Mouse (Mus musculus): ENCODE measurements around the gene Nol4l. TPM values are rescaled to one million over a fixed set of nuclear protein-coding genes. Genes with fewer than 3 reads are reported as not detected.
"Not testable (repeated sequence)": the region's sequence is repeated elsewhere in the genome, so short reads cannot be mapped to it uniquely, and the experiment has no call there.

The Nol4l gene
- polyA plus RNA-seq, 1 experiment from 2014 or later = 26.7 TPM

DNA sequence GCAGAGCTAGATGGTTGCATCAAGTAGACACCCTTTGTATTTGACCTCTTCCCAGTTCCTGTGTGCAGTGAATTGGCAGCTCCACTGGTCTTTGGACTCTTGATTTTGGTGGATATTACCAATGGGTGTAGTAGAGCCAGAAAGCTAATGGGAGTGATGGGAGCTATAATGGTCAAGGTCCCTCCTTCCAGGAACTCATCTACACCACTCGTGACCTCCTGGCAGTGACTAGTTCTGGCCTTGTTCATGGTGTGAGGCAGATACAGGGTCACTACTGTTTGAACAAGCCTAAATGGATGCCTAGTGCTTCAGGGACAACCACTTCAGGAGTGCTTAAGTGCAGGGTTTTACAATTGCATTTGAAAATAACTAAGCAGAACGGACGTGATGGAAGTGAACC lies 125.7 kb downstream of the Nol4l start:
- Histone ChIP-seq H3K4me3 (ENCODE audit: low read depth, low read length) (no peak overlapping the region), H3K9ac (ENCODE audit: low read depth, low read length) (no peak overlapping the region), H3K4me1 (replicated peaks; ENCODE audit: control insufficient read depth, insufficient read depth, low read length) (no peaks in the 10 kb centered on the region), H3K36me3 (ENCODE audit: control insufficient read depth, insufficient read depth, low read length) (peaks cover 9% of the 10 kb centered on the region; the same call in 1 of the 2 replicates), H3K27me3 (ENCODE audit: control insufficient read depth, insufficient read depth, low read length) (no peaks in the 10 kb centered on the region), H3K4me2 (replicated peaks; ENCODE audit: low read depth, low read length) (no peak overlapping the region), H3K9me3 (ENCODE audit: control insufficient read depth, low read length) (no peaks in the 10 kb centered on the region), H3K27ac (ENCODE audit: low read depth, low read length) (no peak overlapping the region)
- ATAC-seq (ENCODE audit: low FRiP score) = no peak
- WGBS = 93% methylated on average over 3 of the region's 3 CpGs
- DNase-seq (ENCODE audit: low spot score) = no peak

DNA sequence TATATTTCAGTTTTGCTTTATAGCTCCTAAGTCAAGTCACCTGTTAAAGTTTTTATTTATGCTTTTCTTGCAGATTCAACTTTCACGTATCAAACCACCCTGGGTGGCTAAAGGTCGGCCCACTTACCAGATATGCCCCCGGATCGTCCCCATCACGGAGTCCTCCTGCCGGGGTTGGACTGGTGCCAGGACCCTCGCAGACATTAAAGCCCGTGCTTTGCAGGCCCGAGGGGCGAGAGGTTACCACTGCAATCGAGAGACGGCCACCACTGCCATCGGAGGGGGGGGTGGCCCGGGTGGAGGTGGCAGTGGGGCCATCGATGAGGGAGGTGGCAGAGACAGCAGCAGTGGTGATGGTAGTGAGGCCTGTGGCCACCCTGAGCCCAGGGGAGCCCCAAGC lies 130.6 kb downstream of the Nol4l start:
- WGBS = 95% methylated on average over 15 of the region's 15 CpGs
- H3K4me3 ChIP-seq (ENCODE audit: low read depth, low read length) = no peak overlapping the region
- no peaks in the 10 kb centered on the region for H3K9me3 ChIP-seq (ENCODE audit: control insufficient read depth, low read length)
- H3K4me1 ChIP-seq (replicated peaks; ENCODE audit: control insufficient read depth, insufficient read depth, low read length) = no peaks in the 10 kb centered on the region
- no peaks in the 10 kb centered on the region for H3K27me3 ChIP-seq (ENCODE audit: control insufficient read depth, insufficient read depth, low read length)
- H3K9ac ChIP-seq (ENCODE audit: low read depth, low read length) = no peak overlapping the region
- ATAC-seq (ENCODE audit: low FRiP score) (no peak), DNase-seq (ENCODE audit: low spot score) (no peak)
- peaks cover 27% of the 10 kb centered on the region for H3K36me3 ChIP-seq (ENCODE audit: control insufficient read depth, insufficient read depth, low read length)
- no peak overlapping the region for H3K4me2 ChIP-seq (replicated peaks; ENCODE audit: low read depth, low read length)
- no peak overlapping the region for H3K27ac ChIP-seq (ENCODE audit: low read depth, low read length)

DNA sequence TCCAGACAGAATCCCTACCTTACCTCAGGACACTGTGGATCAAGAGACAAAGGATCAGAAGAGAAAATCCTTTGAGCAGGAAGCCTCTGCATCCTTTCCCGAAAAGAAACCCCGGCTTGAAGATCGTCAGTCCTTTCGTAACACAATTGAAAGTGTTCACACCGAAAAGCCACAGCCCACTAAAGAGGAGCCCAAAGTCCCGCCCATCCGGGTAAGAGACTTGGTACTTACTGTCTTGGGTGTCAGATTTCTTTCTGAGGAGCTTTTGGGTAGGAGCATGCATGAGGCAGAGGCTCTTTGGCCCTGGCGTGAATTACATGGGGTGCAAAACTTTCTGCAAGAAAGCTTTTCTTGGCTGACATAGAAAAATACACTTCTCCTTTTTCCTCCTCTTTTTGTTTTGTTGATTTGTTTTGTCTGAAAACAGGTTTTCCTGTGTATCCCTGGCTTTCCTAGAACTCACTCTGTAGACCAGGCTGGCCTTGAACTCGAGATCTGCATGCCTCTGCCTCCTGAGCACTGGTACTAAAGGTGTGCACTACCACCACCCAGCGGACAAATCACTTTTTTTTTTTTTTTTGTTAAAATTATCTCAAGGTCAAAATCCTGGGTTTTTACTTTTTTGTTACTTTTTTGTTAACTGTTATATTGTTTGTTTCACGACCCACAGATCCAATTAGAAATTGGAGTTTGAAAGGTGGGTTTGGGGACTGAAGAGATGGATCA lies 131.8 kb downstream of the Nol4l start:
- H3K4me3 ChIP-seq (ENCODE audit: low read depth, low read length) = no peak overlapping the region
- no peak overlapping the region for H3K4me2 ChIP-seq (replicated peaks; ENCODE audit: low read depth, low read length)
- no peak overlapping the region for H3K9ac ChIP-seq (ENCODE audit: low read depth, low read length)
- H3K9me3 ChIP-seq (ENCODE audit: control insufficient read depth, low read length) = no peaks in the 10 kb centered on the region
- H3K36me3 ChIP-seq (ENCODE audit: control insufficient read depth, insufficient read depth, low read length) = peaks cover 38% of the 10 kb centered on the region
- 94% methylated on average over 11 of the region's 11 CpGs for WGBS
- no peaks in the 10 kb centered on the region for H3K27me3 ChIP-seq (ENCODE audit: control insufficient read depth, insufficient read depth, low read length)
- H3K4me1 ChIP-seq (replicated peaks; ENCODE audit: control insufficient read depth, insufficient read depth, low read length) = no peaks in the 10 kb centered on the region
- ATAC-seq (ENCODE audit: low FRiP score) (no peak), DNase-seq (ENCODE audit: low spot score) (no peak)
- H3K27ac ChIP-seq (ENCODE audit: low read depth, low read length) = no peak overlapping the region

DNA sequence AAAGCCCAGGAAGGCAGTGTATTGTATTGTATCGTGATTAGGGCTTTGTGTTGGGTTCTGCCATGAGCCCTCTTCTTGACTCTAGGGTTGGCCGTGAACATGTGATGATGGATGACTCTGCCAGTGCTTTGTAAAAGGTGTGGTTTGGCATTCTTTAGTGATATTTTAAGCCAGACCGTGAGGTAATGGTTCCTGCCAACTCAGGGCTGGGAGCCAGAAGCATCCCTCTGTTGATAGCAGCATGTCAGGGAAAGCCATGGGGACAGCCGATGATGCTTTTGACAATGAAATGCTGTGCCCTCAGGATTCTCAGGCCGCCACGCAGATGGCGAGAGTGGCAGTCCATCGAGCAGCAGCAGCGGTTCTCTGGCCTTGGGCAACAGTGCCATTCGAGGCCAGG lies 136.7 kb downstream of the Nol4l start:
- H3K4me1 ChIP-seq (replicated peaks; ENCODE audit: control insufficient read depth, insufficient read depth, low read length) = no peaks in the 10 kb centered on the region
- WGBS = 94% methylated on average over 10 of the region's 10 CpGs
- H3K4me2 ChIP-seq (replicated peaks; ENCODE audit: low read depth, low read length) = no peak overlapping the region
- H3K27me3 ChIP-seq (ENCODE audit: control insufficient read depth, insufficient read depth, low read length) = no peaks in the 10 kb centered on the region
- H3K9ac ChIP-seq (ENCODE audit: low read depth, low read length) = no peak overlapping the region
- H3K27ac ChIP-seq (ENCODE audit: low read depth, low read length) = no peak overlapping the region
- no peak for ATAC-seq (ENCODE audit: low FRiP score)
- H3K9me3 ChIP-seq (ENCODE audit: control insufficient read depth, low read length) = no peaks in the 10 kb centered on the region
- no peak overlapping the region for H3K4me3 ChIP-seq (ENCODE audit: low read depth, low read length)
- peaks cover 41% of the 10 kb centered on the region for H3K36me3 ChIP-seq (ENCODE audit: control insufficient read depth, insufficient read depth, low read length)
- DNase-seq (ENCODE audit: low spot score) = no peak

GRCm38 (mm10) chr2:153389831-153390230 lies 139.9 kb downstream of the Nol4l start:
- Histone ChIP-seq H3K4me1 (replicated peaks; ENCODE audit: control insufficient read depth, insufficient read depth, low read length) (no peaks in the 10 kb centered on the region), H3K9ac (ENCODE audit: low read depth, low read length) (no peak overlapping the region), H3K4me2 (replicated peaks; ENCODE audit: low read depth, low read length) (no peak overlapping the region), H3K9me3 (ENCODE audit: control insufficient read depth, low read length) (no peaks in the 10 kb centered on the region), H3K4me3 (ENCODE audit: low read depth, low read length) (no peak overlapping the region), H3K36me3 (ENCODE audit: control insufficient read depth, insufficient read depth, low read length) (peaks cover 29% of the 10 kb centered on the region), H3K27me3 (ENCODE audit: control insufficient read depth, insufficient read depth, low read length) (no peaks in the 10 kb centered on the region), H3K27ac (ENCODE audit: low read depth, low read length) (no peak overlapping the region)
- ATAC-seq (ENCODE audit: low FRiP score) (no peak), DNase-seq (ENCODE audit: low spot score) (no peak)
- 99% methylated on average over 2 of the region's 2 CpGs for WGBS

GRCm38 (mm10) chr2:153380479-153380878 lies 149.3 kb downstream of the Nol4l start:
- H3K27ac ChIP-seq (ENCODE audit: low read depth, low read length) = no peak overlapping the region
- H3K9ac ChIP-seq (ENCODE audit: low read depth, low read length) = no peak overlapping the region
- ATAC-seq (ENCODE audit: low FRiP score) = no peak
- peaks cover 3% of the 10 kb centered on the region; the same call in 1 of the 2 replicates for H3K36me3 ChIP-seq (ENCODE audit: control insufficient read depth, insufficient read depth, low read length)
- no peaks in the 10 kb centered on the region for H3K27me3 ChIP-seq (ENCODE audit: control insufficient read depth, insufficient read depth, low read length)
- H3K4me3 ChIP-seq (ENCODE audit: low read depth, low read length) = no peak overlapping the region
- no peak overlapping the region for H3K4me2 ChIP-seq (replicated peaks; ENCODE audit: low read depth, low read length)
- DNase-seq (ENCODE audit: low spot score) = no peak
- H3K9me3 ChIP-seq (ENCODE audit: control insufficient read depth, low read length) = no peaks in the 10 kb centered on the region
- 92% methylated on average over 1 of the region's 1 CpGs for WGBS
- no peaks in the 10 kb centered on the region for H3K4me1 ChIP-seq (replicated peaks; ENCODE audit: control insufficient read depth, insufficient read depth, low read length)

DNA sequence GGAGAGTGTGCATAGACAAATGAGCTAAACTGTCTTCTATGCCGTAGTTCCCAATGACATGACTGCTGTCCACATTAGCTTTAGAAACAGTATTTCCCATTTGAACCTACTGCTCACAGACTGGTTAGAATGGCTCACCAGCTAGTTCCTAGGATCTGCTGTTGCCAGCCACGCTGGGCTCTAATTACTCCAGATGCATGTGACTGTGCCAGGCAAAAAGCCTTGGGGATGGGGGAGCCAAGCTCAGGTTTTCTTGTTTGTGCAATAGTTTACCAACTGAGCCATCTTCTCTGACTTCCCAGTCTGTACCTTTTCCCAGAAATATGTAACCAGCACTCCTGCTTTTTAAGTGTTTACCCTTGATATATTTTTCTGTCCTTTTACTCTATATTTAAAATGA lies 154.4 kb downstream of the Nol4l start:
- no peak for DNase-seq (ENCODE audit: low spot score)
- WGBS = 93% methylated on average over 2 of the region's 2 CpGs
- no peaks in the 10 kb centered on the region for H3K36me3 ChIP-seq (ENCODE audit: control insufficient read depth, insufficient read depth, low read length)

GRCm38 (mm10) chr2:153370871-153371270 lies 158.9 kb downstream of the Nol4l start:
- Histone ChIP-seq H3K27ac (ENCODE audit: low read depth, low read length) (no peak overlapping the region), H3K9ac (ENCODE audit: low read depth, low read length) (no peak overlapping the region), H3K27me3 (ENCODE audit: control insufficient read depth, insufficient read depth, low read length) (no peaks in the 10 kb centered on the region), H3K36me3 (ENCODE audit: control insufficient read depth, insufficient read depth, low read length) (0 out of 2 replicates have a peak, but pooled peaks cover 9% of the 10 kb centered on the region), H3K4me3 (ENCODE audit: low read depth, low read length) (no peak overlapping the region), H3K4me1 (replicated peaks; ENCODE audit: control insufficient read depth, insufficient read depth, low read length) (no peaks in the 10 kb centered on the region), H3K4me2 (replicated peaks; ENCODE audit: low read depth, low read length) (no peak overlapping the region), H3K9me3 (ENCODE audit: control insufficient read depth, low read length) (no peaks in the 10 kb centered on the region)
- DNase-seq (ENCODE audit: low spot score) (no peak), ATAC-seq (ENCODE audit: low FRiP score) (no peak)

More for the DNA sequence above, 154.4 kb downstream of the Nol4l start:
- ATAC-seq (ENCODE audit: low FRiP score) = no peak
- H3K4me3 ChIP-seq (ENCODE audit: low read depth, low read length) = no peak overlapping the region
- H3K27ac ChIP-seq (ENCODE audit: low read depth, low read length) = no peak overlapping the region
- H3K9ac ChIP-seq (ENCODE audit: low read depth, low read length) = no peak overlapping the region
- no peaks in the 10 kb centered on the region for H3K9me3 ChIP-seq (ENCODE audit: control insufficient read depth, low read length)
- no peaks in the 10 kb centered on the region for H3K4me1 ChIP-seq (replicated peaks; ENCODE audit: control insufficient read depth, insufficient read depth, low read length)
- no peak overlapping the region for H3K4me2 ChIP-seq (replicated peaks; ENCODE audit: low read depth, low read length)
- no peaks in the 10 kb centered on the region for H3K27me3 ChIP-seq (ENCODE audit: control insufficient read depth, insufficient read depth, low read length)

- not testable (repeated sequence) for H3K4me1 ChIP-seq (replicated peaks; ENCODE audit: control insufficient read depth, insufficient read depth, low read length); H3K27ac ChIP-seq (ENCODE audit: low read depth, low read length); H3K27me3 ChIP-seq (ENCODE audit: control insufficient read depth, insufficient read depth, low read length); DNase-seq (ENCODE audit: low spot score); H3K9ac ChIP-seq (ENCODE audit: low read depth, low read length); H3K4me3 ChIP-seq (ENCODE audit: low read depth, low read length); H3K36me3 ChIP-seq (ENCODE audit: control insufficient read depth, insufficient read depth, low read length); H3K9me3 ChIP-seq (ENCODE audit: control insufficient read depth, low read length); ATAC-seq (ENCODE audit: low FRiP score); H3K4me2 ChIP-seq (replicated peaks; ENCODE audit: low read depth, low read length)
- 94% methylated on average over 14 of the region's 14 CpGs for WGBS
Observed at GRCm38 (mm10) chr2:153364531-153364930, 165.2 kb downstream of the Nol4l start.

Data from hindbrain, embryonic 11.5 days (tissue).